Mouse (Mus musculus) megakaryocyte progenitor cell, adult 5-6 weeks (primary cell): ENCODE data around the gene Tspyl2. TPM values are rescaled to one million over a fixed set of nuclear protein-coding genes. Genes with fewer than 3 reads are reported as not detected.
A peak's percentile ranks its signal among the peaks of the same experiment; 100 is the strongest.
"Not testable (repeated sequence)": the region's sequence is repeated elsewhere in the genome, so short reads cannot be mapped to it uniquely, and the experiment has no call there.

Experiments used
- ATAC-seq: replicated peaks from 2 replicates; pipeline ENCODE4 v1.8.0; 2016; ENCODE audit warnings: mild to moderate bottlenecking, moderate TSS enrichment, inconsistent platforms; ENCODE audit not compliant: poor library complexity
- total RNA-seq, 2 experiments: library from RNA; stranded (forward) in 1 of 2; stranded (reverse) in 1 of 2; fragments of 157-497, 149-512 nt in 1 of 2; fragments of 200-1000 nt in 1 of 2; gene quantifications; 2 replicates each; pipeline versions ENCODE4 v1.2.3 to v1.2.4; 2015 to 2017

Gene Tspyl2
- 10.6 and 16.6 TPM in 2 replicates for total RNA-seq (2015)
- 20.2 and 29.4 TPM in 2 replicates for total RNA-seq (2017)

DNA sequence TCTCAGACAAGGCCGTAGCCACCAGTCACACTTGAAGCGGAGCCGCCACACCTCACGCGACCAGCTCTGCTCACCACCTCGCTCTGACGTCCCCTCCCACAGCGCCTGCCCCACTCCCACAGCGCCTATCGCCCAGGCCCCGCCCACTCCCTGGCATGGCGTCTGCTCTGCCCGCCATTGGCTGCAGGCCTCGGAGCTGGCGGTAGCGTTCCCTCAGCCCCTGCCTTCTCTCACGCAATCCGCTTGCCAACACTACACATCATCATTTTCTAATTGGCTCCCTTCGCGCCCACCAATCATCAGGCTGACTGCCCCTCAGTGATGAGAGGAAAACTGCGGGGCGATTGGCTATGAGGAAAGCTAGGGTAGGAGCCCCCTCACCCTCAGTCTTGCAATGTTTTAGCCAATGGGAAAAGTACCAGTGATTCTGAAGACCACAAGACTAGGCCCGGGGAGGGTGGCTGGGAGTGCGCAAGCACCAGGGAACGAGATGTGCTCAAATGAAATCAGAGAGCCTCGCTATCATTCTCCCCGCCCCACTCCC is at the start of gene Tspyl2:
Gene Tspyl2, minus strand, starts transcription at position 68 of the 544 bp plus-strand sequence.
- peak; percentile 98 for ATAC-seq

DNA sequence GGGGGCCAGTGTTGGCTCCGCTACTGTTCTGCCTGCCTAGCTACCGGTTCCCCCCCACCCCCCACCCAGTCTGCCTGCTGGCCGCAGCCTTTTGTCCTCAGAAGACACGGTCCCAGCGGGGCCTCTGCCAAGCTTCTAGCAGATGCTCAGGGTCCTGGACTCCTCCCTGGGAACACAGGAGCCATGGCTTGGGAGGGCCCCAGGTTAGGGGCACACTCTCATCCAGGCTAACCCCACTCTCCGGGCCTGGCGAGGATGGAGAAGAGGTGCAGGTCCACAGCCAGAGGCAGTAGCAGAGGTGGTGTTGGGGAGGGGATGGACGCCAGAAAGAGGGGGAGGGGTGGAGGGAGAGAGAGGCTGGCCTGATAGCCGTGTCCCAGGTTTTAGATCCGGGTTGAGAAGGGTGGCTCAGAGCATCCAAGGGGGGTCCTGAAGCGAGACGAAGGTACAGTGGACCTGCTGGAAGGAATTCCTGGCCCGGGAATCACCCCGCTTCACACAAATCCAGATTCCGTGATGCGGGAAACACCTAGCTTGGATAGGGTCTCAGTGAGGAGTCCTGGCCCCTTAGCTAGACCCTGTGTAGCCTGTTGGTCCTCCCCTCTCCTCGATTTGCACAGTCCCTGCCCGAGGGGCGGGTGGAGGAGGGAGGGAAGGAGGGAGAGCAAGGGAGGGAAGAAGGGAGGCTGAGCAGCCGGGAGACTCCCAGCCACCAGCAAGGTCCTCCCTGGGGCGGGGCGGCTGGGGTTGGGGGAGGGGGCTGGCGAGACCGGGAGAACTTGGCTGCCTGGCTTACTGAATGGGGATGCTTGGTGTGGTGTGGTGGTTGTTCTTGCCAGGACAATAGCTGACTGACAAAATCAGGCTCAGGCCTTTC is 26.4 kb upstream of the Tspyl2 start, which contains the start of gene Gpr173:
Gene Gpr173, minus strand, starts transcription at position 308 of the 877 bp plus-strand sequence.
- no peak for ATAC-seq

DNA sequence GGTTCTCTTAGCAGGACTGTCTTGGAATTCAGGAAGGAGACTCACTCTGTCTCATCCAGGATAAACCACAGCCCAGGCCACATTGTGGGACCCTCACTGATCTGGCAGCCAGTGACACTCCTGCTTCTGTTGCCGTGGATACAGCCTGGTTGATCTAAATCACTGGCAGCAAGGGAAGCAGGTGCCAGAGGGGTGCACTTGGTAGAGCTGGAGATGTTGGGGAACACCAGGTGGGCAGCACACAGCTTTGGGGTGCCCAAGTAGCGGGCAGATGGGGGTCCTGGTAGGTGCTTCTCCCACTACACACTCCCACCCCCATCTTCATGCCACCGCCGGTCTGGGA is 25.8 kb upstream of the Tspyl2 start:
- no peak for ATAC-seq

DNA sequence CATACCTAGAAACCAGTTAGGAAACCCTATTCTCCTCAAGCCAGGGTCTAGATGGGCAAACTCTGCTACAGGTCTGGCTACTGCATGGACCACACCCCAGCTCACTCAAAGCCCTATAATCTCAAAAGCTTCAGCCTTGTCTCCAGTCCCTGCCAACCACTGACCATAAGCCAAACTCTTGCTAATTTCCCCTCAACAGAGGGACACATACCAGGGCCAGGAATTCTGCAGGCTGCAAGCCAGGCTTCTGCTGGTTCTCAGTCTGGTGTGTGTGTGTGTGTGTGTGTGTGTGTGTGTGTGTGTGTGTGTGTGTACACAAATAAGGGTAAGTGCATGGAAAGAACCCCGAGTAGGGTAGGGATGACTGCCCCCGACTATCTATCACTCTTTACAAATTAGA is 24.2 kb upstream of the Tspyl2 start:
- ATAC-seq, result no peak

DNA sequence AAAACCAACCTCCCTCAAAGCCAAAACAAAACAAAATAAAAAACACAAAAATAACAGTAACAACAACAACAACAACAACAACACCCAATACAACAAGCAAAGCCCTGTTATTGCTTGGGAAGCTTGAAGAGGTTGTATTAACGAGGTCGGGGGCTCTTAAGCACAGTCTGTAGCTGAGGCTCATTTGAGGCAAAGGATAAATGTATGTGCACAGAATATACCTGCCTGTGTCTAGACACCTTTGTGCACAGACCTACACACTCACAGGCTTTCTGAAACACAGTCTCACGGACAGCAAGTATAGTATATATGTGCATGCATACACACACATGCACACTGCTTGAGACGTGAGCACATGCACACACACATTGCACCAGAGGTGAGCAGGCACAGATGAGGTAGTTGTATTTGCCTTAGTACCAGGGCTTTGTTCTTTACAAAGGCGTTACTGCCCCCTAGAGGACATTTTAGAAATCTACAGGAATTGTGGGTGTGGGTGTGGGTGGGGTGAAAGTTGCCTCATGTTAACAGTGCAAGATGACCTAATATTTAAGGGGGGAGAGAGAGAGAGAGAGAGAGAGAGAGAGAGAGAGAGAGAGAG is 10.4 kb upstream of the Tspyl2 start:
- peak; percentile 99 for ATAC-seq

DNA sequence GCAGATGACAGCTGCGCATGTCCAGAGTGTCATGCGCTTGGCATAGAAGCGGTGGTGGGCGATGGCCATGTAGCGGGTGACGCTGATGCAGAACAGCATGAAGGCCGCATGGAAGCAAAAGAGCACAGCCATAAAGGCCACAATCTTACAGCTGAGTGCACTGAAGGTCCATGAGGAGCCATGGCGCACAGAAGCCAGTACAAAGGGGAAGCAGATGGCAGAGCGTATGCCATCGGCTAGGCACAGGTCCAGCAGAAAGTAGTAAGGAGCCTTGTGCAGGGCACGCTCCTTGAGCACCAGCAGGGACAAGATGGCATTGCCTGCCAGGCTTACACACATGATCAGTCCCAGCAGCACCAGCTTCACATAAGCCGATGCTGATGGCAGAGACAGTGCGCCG is 4.8 kb upstream of the Tspyl2 start:
- no peak for ATAC-seq

DNA sequence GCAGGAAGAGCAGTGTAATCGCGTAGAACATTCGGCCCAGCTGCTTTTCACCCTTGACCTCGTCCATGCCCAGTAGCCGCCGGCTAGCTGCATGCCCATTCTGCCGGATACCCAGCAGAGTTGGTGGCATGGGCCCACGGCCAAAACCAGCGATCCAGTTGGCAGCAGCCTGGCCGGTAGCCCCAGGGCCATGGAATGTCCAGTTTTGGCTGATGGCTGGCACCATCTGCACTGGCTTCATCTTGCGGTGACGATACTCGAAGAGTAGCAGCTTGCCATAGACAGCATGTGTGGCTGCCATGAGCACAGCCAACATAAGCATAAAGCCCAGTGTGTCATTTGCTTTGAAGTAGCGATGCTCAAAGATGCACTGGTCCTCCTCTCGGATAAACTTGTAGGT is 4.4 kb upstream of the Tspyl2 start:
- ATAC-seq, result no peak

DNA sequence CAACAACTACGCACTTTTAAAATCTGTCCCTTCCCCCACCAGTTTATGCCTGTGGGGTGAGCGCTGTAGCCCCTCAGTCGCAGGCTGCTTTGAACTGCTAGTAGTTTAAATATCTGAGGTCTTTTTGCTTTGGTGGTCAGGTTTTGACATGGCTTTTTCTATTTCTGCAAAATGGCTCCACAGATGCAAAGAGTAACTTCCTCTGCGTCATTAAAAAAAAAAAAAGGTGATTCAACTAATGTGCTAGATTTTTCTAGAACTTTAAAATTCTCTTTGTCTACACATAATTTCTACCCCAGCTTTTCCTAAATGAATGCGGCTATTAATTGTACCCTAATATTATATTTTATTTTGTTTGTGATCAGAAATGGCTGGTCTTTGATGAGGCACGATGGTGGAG is 678 bp upstream of the Tspyl2 start:
- no peak for ATAC-seq

DNA sequence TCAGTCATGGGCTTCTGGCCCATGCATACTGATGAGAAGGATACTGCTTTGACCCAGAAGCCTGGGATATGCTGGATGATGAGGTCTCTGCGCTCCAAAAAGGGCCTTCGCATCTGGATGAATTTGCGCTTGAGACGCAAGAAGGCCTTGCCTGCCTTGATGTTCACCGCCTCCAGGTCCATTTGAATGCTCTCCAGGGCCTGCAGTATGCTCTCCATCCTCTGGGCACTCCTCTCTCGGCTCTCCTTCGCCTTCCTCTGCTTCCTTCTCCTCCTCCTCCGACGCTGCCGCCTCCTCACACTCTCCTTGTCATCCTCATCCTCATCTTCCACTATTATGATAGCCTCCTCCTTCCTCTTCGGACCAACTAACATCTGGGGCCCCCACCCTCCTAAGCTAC is 729 bp downstream of the Tspyl2 start:
- no peak for ATAC-seq

DNA sequence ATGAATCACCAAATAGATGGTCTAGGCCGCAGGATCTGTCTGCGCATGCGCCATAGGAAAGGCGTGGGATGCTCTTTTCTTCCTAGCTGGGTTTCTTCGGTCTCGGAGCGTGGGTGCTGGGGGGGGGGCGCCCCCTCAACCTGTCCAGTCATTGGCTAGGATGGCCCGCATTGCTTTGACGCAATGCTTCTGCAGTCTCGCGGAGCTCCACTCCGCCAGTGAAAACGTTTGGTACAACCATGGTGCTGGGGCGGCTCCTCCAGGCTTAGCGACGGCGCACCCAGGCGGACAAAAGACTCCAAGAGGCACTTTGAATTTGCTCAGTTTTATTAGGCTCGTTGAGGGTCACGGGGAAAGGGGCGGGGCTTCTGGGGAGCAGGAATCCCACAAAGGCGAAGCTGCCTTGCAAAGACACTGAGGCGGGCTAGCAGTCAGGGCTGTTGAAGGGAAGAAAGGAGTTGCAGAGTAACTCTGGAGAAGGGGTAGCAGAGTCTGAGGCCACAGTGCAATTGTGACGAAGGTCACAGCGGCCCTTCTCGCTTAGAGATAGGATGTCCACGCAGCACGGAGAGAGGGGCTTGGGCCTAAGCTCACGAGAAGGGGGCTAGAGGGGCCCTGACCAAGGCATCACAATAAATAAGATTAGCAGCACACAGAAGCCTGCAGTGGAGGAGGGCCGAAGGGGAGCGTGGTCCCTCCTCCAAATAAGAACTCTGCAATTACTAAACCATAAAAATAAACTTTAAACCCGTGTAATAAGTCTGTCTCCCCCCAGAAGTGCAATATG is 5.5 kb downstream of the Tspyl2 start:
- ATAC-seq, result peak; percentile 99

DNA sequence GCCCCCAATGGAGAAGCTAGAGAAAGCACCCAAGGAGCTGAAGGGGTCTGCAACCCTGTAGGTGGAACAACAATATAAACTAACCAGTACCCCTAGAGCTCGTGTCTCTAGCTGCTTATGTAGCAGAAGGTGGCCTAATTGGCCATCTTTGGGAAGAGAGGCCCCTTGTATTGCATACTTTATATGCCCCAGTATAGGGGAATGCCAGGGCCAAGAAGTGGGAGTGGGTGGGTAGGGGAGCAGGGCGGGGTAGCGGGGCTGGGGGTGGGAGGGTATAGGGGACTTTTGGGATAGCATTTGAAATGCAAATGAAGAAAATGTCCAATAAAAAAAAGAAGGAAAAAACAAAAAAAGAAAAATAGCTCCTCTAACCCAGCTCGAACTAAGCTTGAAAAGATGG is 6.1 kb downstream of the Tspyl2 start:
- ATAC-seq, result not testable (repeated sequence)

DNA sequence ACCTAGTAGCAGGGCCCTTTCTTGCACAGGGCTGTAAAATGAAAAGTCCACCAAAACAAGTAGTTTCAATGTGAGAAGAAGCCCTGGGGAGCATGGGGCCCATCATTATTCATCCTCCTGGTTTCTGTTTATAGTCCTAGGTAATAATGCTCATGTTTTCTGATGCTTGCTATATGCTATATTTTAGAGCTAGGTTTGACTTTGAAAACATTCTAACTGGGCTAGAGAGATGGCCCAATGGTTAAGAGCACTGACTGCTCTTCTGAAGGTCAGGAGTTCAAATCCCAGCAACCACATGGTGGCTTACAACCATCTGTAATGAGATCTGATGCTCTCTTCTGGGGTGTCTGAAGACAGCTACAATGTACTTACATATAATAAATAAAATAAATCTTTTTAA is 12.8 kb downstream of the Tspyl2 start:
- not testable (repeated sequence) for ATAC-seq

DNA sequence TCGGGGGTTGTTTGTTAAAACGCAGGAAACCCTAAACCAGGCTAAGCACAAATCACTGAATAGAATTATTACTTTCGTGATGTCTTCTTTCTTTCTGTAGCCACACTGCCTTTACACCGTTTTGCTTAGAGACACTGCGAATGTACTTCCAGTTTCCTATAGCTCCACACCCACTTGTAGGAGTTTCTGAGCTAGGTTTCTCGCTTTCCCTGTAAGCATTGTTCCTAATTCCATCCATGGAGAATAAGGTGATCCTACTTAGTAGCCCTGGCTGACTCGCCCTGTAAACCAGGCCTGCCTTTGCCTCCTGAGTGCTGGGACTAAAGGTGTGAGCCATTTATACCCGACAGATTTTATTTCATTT is 14.6 kb downstream of the Tspyl2 start:
- no peak for ATAC-seq

DNA sequence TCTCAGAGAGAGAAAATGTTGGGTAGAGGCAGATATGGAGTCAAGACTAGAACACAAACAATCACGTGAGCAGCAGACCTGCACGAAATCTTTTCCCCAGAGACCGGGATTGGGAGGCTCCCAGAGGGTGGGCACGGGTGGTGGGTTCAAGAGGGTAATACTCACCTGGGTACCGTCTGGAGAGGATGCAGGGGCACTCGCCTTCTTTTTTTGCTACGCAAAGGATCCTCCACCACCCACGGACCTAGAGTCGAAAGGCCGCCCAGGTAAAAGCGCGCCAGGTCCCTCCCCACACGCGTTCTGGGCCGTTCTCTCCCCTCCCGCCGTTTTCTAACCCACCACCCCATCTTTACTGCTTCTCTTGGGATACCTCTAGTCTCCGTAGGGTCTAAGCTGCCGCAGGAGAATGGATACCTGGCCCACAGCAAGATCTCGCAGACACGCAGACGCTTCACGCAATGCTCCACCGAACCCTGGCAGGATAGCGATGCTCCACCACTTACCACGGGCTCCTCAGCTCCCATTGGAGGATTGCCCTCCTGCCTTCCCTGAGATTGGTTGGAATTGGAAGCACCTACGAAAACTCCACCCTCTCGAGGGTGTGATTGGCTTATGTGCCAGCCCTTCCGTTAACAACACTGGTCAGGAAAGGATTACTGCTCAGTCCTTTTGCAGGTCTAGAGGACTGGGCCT is 15.1 kb downstream of the Tspyl2 start, which contains the start of gene Kantr:
Gene Kantr, minus strand, starts transcription at position 500 of the 693 bp plus-strand sequence.
- peak; percentile 99 for ATAC-seq

DNA sequence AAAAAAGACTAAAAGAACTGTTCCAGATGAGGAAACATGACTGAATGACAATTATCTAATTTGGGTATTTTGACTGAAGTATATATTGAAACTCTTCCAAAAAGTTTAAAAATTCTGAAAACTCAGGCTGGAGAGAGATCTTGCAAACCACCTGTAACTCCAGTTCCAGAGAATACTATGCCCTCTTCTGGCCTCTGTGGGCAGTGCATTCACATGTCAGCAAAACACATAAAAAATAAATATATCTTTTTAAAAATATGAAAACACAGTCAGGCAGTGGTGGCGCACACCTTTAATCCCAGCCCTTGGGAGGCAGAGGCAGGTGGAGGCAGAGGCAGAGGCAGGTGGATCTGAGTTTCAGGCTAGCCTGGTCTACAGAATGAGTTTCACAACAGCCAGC is 18.6 kb downstream of the Tspyl2 start:
- ATAC-seq, result peak; percentile 24; the same call in 1 of the 2 replicates

DNA sequence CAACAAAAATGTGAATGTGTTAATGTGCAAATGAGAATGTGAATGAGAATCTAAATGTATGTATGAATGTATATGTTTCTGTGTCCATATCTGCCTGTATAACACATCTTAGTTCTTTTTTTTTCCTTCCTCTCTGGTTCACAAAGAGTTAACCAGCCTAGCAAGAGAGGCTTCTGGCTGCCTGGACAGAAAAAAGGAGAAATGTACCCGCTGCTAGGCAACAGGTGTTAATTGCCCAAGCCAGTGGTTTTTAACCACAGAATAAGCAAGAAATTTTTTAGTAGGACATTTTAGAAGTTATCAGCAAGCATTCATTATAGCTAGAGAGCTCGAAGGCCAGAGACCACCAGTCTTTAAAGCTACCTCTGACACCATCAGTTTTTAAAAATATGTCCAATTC is 19.4 kb downstream of the Tspyl2 start:
- ATAC-seq, result peak; percentile 49

DNA sequence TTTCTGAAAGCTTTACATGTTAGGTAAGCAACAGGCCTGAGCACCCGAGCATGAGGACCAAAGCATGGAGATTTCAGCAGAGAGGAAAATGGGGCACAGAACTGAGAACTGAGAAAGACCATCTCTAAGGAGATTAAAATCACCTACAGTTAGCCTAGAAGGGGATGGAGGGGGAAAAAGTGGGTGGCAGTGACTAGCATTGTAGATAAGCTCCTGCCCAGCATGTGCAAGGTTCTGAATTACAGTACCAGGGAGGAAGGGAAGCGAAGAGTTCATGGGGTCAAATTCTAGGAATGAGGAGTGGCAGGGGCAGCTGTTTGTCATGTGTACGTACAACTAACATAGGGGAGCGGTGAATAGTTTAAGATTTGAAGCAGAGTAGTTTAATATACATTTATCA is 21.7 kb downstream of the Tspyl2 start:
- no peak for ATAC-seq

DNA sequence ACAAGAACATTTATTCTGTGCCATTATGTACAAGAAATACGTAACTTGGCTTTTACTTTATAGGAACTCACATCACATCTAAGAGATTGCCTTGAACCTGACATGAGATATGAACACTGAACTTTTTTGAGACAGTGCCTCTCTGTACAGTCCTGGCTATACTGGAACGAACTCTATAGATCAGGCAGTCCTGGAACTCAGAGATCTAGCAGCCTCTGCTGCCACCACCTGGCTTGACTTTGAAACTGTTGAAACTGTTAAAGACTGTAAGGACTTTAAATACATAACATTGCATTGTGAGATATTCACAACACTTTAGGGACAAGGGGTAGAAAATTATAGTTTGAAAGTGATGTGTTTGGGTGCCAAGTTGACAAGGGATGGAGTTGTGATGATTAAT is 34.3 kb downstream of the Tspyl2 start:
- peak; percentile 88 for ATAC-seq

DNA sequence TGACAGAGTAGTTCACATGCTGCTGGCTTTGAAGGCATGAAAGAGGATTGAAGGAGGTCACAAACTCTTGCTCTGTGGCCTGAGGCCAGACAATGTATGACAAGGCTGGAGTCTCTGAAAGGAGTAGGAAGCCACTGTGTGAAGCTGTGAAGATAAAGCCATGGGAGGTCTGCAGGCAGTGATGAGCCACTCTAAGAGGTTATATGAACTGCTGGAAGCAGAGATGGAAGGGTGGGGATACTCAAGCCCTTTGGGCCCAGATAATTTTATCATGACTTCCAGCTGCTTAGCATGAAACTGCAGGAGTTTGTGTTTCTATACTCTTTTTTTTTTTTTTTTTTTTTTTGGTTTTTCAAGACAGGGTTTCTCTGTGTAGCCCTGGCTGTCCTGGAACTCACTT is 34.9 kb downstream of the Tspyl2 start:
- ATAC-seq, result peak; percentile 99

DNA sequence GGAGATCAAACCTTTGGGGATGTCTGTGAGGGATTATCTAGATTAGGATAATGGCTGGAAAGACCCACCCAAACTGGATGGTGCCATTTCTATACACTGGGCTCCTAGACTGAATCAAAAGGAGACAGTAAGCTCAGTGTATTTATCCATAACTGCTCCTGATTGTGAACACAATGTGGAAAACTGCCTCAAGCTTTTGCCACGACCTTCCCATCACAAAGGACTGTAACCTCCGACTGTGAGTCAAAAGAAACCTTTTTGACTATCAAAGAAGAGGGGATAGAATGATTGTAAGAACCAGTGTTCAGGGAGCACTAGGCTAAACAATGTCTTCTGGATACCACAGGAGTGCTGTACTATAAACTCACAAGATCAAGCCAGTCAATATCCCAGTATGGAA is 36.0 kb downstream of the Tspyl2 start:
- ATAC-seq, result no peak

DNA sequence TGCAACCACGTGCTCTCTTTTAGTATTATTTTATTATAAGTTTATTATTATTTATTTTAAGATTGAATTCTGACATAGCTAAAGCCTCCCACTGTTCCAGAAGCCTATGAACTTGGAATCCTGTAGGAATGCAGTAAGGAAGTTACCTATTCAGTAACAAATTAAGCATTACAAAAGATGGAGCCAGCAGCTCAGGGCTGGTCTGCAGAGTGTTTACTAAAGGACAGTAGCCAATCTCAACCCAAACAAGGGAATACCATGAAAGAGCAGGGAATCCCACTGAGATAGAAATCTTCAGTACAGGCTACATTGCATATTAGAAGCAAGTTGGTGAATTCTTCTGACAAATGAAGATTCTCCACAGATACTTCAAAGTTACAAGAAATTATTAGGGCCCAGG is 55.2 kb downstream of the Tspyl2 start:
- not testable (repeated sequence) for ATAC-seq
